Mouse (Mus musculus): ENCODE results near the gene Rtn2. TPM values are rescaled to one million over a fixed set of nuclear protein-coding genes. Genes with fewer than 3 reads are reported as not detected.
"Not testable (repeated sequence)": the region's sequence is repeated elsewhere in the genome, so short reads cannot be mapped to it uniquely, and the experiment has no call there.

The Rtn2 gene
- polyA plus RNA-seq, 1 experiment from 2014 or later: 8.0 TPM

DNA sequence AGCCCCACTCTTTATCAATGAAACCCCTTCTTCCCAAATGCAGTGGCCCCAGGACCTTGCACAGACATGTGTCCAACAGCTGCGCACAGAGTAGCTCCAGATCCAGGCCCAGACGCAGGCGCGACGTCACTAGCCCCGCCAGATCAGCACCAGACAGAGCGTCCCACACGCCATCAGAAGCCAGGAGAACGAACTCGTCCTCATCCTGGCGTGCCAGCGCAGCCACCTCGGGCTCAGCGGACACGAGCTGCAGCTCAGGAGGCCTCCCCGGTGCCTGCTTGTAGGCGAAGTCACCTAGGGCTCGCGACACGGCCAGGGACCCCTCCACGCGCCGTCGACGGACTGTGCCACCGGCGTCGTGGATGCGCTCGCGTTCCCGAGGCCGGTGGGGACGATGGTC is 3.4 kb upstream of the Rtn2 start:
- no peaks in the 10 kb centered on the region; the same call in 1 of the 2 replicates for H3K9me3 ChIP-seq (ENCODE audit: low read length)
- H3K4me1 ChIP-seq (ENCODE audit: insufficient read depth, low read length): peaks cover 16% of the 10 kb centered on the region; the same call in 1 of the 2 replicates
- ATAC-seq (ENCODE audit: low FRiP score, low TSS enrichment): no peak
- 5% methylated on average over 34 of the region's 34 CpGs for WGBS
- peaks cover 50% of the 10 kb centered on the region for H3K27me3 ChIP-seq (ENCODE audit: insufficient read depth, low read length)
- no peak overlapping the region for H3K27ac ChIP-seq (ENCODE audit: low read length)
- H3K4me2 ChIP-seq (replicated peaks; ENCODE audit: low read depth, low read length): peak overlapping the region; percentile 54
- no peak overlapping the region; the same call in 1 of the 2 replicates for H3K9ac ChIP-seq (replicated peaks; ENCODE audit: low read length)
- H3K36me3 ChIP-seq (ENCODE audit: insufficient read depth, low read length): no peaks in the 10 kb centered on the region
- peak overlapping the region; percentile 41 for H3K4me3 ChIP-seq (ENCODE audit: low read length)

DNA sequence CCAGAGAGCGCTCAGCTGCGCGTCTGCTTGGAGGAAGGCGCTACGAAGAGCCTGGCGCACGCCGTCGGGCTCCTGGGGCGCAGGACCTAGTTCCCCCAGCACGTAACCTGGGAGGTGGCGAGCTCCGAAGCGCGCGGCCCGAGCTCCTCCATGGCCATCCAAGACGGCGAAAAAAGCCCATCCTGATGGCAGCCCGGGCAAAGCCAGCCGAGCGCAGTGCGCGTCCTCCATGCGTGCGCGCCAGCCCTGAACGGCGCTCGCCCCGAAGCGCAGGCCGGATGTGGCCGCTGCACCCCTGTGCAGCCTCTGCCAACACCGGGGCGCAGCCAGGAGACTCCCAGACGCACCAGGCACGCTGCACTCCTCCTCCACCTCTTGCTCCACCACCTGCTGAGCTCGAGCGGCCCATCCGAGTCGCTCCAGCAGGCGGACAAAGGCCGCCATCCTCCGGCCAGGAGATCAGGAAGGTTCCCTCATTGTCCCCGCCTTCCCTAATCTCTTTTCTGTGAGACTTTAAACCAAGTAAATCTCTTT is 2.8 kb upstream of the Rtn2 start, which contains the start of gene Ppm1n:
Gene Ppm1n, minus strand, starts transcription at position 484 of the 534 bp plus-strand sequence.
- H3K4me3 ChIP-seq (ENCODE audit: low read length): peak within 1 kb of the TSS; percentile 41
- H3K9ac ChIP-seq (replicated peaks; ENCODE audit: low read length): peak within 1 kb of the TSS; percentile 1; the same call in 1 of the 2 replicates
- H3K27me3 ChIP-seq (ENCODE audit: insufficient read depth, low read length): peaks cover 50% of the 10 kb centered on the region
- no peak within 1 kb of the TSS for H3K27ac ChIP-seq (ENCODE audit: low read length)
- ATAC-seq (ENCODE audit: low FRiP score, low TSS enrichment): no peak
- WGBS: under 1% methylated on average over 46 of the region's 46 CpGs
- no peaks in the 10 kb centered on the region; the same call in 1 of the 2 replicates for H3K9me3 ChIP-seq (ENCODE audit: low read length)
- H3K36me3 ChIP-seq (ENCODE audit: insufficient read depth, low read length): no peaks in the 10 kb centered on the region
- H3K4me2 ChIP-seq (replicated peaks; ENCODE audit: low read depth, low read length): peak within 1 kb of the TSS; percentile 54
- peaks cover 16% of the 10 kb centered on the region; the same call in 1 of the 2 replicates for H3K4me1 ChIP-seq (ENCODE audit: insufficient read depth, low read length)

DNA sequence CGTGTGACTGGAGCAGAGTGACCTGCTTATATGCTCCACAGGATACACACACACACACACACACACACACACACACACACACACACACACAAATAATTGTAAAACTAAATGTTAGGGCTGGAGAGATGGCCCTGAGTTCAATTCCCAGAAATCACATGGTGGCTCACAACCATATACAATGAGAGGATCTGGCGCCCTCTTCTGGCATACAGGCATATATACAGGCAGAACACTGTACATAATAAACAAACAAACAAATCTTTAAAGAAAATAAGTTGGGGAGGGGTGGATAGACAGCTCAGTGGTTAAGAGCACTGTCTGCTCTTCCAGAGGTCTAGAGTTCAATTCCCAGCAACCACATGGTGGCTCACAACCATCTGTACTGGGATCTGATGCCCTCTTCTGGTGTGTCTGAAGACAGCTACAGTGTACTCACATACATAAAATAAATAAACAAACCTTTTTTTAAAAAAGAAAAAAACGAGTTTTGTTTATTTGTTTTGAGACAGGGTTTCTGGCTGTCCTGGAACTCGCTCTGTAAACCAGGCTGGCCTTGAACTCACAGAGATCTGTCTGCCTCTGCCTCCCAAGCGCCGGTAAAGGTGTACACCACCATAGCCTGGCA is 632 bp upstream of the Rtn2 start:
- not testable (repeated sequence) for ATAC-seq (ENCODE audit: low FRiP score, low TSS enrichment); H3K36me3 ChIP-seq (ENCODE audit: insufficient read depth, low read length); H3K9ac ChIP-seq (replicated peaks; ENCODE audit: low read length); H3K27ac ChIP-seq (ENCODE audit: low read length); H3K9me3 ChIP-seq (ENCODE audit: low read length)
- peaks cover 16% of the 10 kb centered on the region; the same call in 1 of the 2 replicates for H3K4me1 ChIP-seq (ENCODE audit: insufficient read depth, low read length)
- peaks cover 50% of the 10 kb centered on the region for H3K27me3 ChIP-seq (ENCODE audit: insufficient read depth, low read length)
- peak overlapping the region; percentile 58; the same call in 1 of the 2 replicates for H3K4me3 ChIP-seq (ENCODE audit: low read length)
- WGBS: 36% methylated on average over 6 of the region's 6 CpGs
- peak overlapping the region; percentile 97 for H3K4me2 ChIP-seq (replicated peaks; ENCODE audit: low read depth, low read length)

DNA sequence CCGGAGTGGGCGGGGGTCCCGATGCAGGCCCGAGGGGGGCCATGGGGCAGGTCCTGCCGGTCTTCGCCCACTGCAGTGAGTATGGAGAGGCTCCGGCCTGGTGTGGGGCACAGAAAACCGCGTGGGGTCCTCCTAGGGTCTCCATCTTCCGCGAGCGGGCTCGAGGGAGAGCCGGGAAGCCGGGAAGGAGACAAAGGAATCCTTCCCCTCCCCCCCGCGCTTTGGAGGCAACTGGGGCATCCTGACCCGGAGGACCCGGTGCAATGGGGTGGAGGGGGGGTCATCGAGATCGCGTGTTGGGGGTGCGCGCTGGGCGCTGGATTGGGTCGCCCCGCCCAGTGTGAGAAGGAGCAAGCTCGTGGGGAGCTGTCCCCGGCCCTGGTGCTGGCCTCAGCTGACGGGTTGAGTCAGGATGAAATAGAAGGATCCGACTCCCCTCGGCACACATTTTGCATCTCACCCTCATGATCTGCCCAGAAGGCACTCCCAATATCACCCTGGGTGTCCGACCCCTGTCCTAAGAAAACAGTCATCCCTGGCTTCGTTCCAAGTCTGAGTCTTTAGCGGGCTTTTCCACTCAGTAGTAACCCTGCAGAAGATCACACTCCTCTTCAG is 474 bp downstream of the Rtn2 start:
- H3K4me3 ChIP-seq (ENCODE audit: low read length): peak overlapping the region; percentile 58
- peak overlapping the region; percentile 97 for H3K4me2 ChIP-seq (replicated peaks; ENCODE audit: low read depth, low read length)
- H3K36me3 ChIP-seq (ENCODE audit: insufficient read depth, low read length): no peaks in the 10 kb centered on the region
- WGBS: under 1% methylated on average over 35 of the region's 35 CpGs
- ATAC-seq (ENCODE audit: low FRiP score, low TSS enrichment): peak; percentile 68
- H3K9ac ChIP-seq (replicated peaks; ENCODE audit: low read length): peak overlapping the region; percentile 50
- peaks cover 44% of the 10 kb centered on the region for H3K27me3 ChIP-seq (ENCODE audit: insufficient read depth, low read length)
- H3K9me3 ChIP-seq (ENCODE audit: low read length): no peaks in the 10 kb centered on the region
- no peak overlapping the region for H3K27ac ChIP-seq (ENCODE audit: low read length)
- H3K4me1 ChIP-seq (ENCODE audit: insufficient read depth, low read length): peaks cover 16% of the 10 kb centered on the region; the same call in 1 of the 2 replicates

DNA sequence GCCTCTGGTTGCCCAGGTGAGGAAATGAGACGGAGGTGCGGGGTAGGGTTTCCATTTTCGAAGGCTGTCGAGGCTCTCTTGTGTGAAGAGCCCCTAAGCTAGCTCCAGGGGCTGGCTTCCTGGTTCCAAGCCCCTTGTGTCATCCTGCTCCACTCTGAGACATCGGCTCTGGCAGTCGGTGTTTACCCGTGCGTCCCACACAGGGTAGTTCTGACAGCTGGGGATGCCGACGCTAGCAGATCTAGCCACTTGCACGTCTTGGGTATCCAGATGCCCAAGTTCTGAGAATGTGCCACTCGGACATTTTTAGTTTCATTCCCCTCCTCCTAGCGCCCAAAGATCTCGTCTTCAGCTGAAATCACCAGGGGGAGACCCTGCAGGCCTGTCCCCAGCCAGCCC is 981 bp downstream of the Rtn2 start:
- Histone ChIP-seq H3K36me3 (ENCODE audit: insufficient read depth, low read length) (no peaks in the 10 kb centered on the region), H3K4me1 (ENCODE audit: insufficient read depth, low read length) (peaks cover 16% of the 10 kb centered on the region; the same call in 1 of the 2 replicates), H3K4me3 (ENCODE audit: low read length) (no peak overlapping the region), H3K9ac (replicated peaks; ENCODE audit: low read length) (no peak overlapping the region), H3K27me3 (ENCODE audit: insufficient read depth, low read length) (peaks cover 39% of the 10 kb centered on the region), H3K9me3 (ENCODE audit: low read length) (no peaks in the 10 kb centered on the region), H3K27ac (ENCODE audit: low read length) (no peak overlapping the region), H3K4me2 (replicated peaks; ENCODE audit: low read depth, low read length) (peak overlapping the region; percentile 97; the same call in 1 of the 2 replicates)
- peak; percentile 28; the same call in 1 of the 2 replicates for ATAC-seq (ENCODE audit: low FRiP score, low TSS enrichment)
- WGBS: 43% methylated on average over 14 of the region's 14 CpGs

DNA sequence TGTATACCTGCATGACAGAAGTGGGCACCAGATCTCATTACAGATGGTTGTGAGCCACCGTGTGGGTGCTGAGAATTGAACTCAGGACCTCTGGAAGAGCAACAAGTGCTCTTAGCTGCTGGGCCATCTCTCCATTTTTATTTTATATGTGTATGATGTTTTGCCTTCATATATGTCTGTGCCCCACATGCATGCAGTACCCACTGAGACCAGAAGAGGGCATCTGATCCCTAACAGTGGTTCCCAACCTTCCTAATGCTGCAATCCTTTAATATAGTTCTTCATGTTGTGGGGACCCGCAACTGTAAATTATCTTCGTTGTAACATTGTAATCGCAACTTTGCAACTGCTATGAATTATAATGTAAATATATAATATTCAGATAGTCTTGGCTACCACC is 2.3 kb downstream of the Rtn2 start:
- no peaks in the 10 kb centered on the region for H3K9me3 ChIP-seq (ENCODE audit: low read length)
- H3K4me1 ChIP-seq (ENCODE audit: insufficient read depth, low read length): peaks cover 8% of the 10 kb centered on the region; the same call in 1 of the 2 replicates
- no peak for ATAC-seq (ENCODE audit: low FRiP score, low TSS enrichment)
- no peak overlapping the region for H3K27ac ChIP-seq (ENCODE audit: low read length)
- no peak overlapping the region for H3K4me3 ChIP-seq (ENCODE audit: low read length)
- no peak overlapping the region for H3K9ac ChIP-seq (replicated peaks; ENCODE audit: low read length)
- no peak overlapping the region for H3K4me2 ChIP-seq (replicated peaks; ENCODE audit: low read depth, low read length)
- 25% methylated on average over 4 of the region's 4 CpGs for WGBS
- peaks cover 25% of the 10 kb centered on the region for H3K27me3 ChIP-seq (ENCODE audit: insufficient read depth, low read length)
- no peaks in the 10 kb centered on the region for H3K36me3 ChIP-seq (ENCODE audit: insufficient read depth, low read length)

DNA sequence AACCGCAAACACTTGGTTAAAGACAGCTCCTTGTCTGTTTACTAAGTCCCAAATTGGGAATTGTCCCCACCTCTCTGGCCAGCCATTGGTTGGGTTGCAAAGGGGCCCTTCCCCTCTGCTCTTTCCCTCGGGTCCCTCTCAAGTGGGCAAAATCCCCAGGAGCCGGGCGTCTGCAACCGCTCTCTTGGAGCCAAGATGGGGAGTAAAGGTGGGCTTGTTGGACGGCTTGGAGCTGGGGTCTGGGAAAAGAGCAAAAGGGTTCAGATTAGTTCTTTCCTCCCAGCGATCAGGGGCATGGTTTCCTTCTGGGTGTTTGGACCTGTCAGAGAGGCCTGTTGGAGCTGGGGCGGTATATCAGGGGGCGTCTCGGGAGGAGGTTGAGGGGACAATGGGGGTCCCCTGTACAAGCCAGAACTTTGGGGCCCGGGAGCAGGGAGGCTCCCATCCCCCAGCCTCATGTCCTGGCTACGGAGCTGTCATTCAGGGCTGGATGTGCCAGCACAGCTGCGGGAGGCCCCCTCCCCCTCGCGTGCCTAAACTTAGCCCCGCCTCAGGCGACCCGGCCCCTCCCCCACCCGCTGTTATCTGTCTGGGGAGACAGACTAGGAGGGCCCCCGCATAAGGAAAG is 8.7 kb downstream of the Rtn2 start:
- WGBS: 2% methylated on average over 20 of the region's 20 CpGs
- 0 out of 2 replicates have a peak, but pooled peaks have one; percentile 14 for ATAC-seq (ENCODE audit: low FRiP score, low TSS enrichment)
- H3K4me1 ChIP-seq (ENCODE audit: insufficient read depth, low read length): peaks cover 5% of the 10 kb centered on the region
- peak overlapping the region; percentile 56 for H3K4me2 ChIP-seq (replicated peaks; ENCODE audit: low read depth, low read length)
- no peaks in the 10 kb centered on the region for H3K36me3 ChIP-seq (ENCODE audit: insufficient read depth, low read length)
- H3K27me3 ChIP-seq (ENCODE audit: insufficient read depth, low read length): no peaks in the 10 kb centered on the region
- H3K9ac ChIP-seq (replicated peaks; ENCODE audit: low read length): peak overlapping the region; percentile 48
- no peak overlapping the region for H3K27ac ChIP-seq (ENCODE audit: low read length)
- no peaks in the 10 kb centered on the region for H3K9me3 ChIP-seq (ENCODE audit: low read length)
- peak overlapping the region; percentile 41 for H3K4me3 ChIP-seq (ENCODE audit: low read length)

DNA sequence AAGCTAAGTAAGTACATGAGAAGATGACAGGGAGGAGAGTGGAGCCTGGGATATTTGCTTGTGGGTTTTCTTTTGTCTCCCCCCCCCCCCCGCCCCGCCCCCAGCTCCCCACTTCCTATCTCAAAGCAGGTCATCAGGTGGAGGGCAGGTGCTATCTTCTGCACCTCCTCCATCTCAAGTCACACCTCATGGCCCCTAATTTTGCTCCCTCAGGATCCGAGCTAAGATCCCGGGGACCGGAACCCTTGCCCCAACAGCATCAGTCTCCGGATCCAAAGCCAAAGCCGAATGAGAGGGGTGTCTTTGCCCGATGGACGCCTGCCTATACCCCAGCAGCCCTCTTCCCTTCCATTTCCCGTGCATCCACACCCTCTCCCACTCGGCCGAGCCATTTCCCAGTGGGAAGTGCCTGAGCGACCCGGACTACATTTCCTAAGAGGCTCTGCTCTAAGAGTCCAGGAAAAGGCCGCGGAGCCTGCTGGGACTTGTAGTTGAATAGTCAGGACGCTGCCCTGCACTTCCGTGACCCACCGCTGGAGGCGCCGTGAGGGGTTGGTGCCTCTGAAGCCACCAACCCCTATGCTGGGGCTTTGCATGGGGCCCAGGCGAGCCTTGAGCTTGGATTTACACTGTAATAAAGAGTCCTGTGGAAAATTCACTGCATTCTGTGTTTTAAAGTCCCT is 13.2 kb downstream of the Rtn2 start:
- 12% methylated on average over 21 of the region's 22 CpGs for WGBS
- no peaks in the 10 kb centered on the region for H3K9me3 ChIP-seq (ENCODE audit: low read length)
- H3K36me3 ChIP-seq (ENCODE audit: insufficient read depth, low read length): no peaks in the 10 kb centered on the region
- ATAC-seq (ENCODE audit: low FRiP score, low TSS enrichment): peak; percentile 83
- peak overlapping the region; percentile 69 for H3K9ac ChIP-seq (replicated peaks; ENCODE audit: low read length)
- H3K4me1 ChIP-seq (ENCODE audit: insufficient read depth, low read length): peaks cover 5% of the 10 kb centered on the region
- no peak overlapping the region for H3K27ac ChIP-seq (ENCODE audit: low read length)
- peak overlapping the region; percentile 48 for H3K4me3 ChIP-seq (ENCODE audit: low read length)
- no peaks in the 10 kb centered on the region for H3K27me3 ChIP-seq (ENCODE audit: insufficient read depth, low read length)
- peak overlapping the region; percentile 67 for H3K4me2 ChIP-seq (replicated peaks; ENCODE audit: low read depth, low read length)

DNA sequence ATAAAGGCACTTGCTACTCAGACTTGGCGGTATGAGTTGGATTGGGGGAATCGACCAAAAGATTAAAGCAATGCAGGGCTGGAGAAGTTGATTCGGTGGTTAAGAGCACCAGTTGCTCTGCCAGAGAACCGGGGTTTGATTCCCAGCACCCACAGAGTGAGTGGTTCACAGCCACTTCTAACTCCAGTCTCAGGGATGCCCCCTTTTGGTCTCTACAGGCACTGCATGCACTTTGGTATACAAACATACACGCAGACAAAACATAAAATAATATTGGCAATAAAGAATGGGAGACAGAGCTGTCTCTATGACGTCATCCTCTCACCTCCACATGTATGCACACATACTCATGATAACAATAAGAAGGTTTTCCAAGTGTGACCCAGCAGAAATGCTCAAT is 14.6 kb downstream of the Rtn2 start:
- H3K27ac ChIP-seq (ENCODE audit: low read length): no peak overlapping the region
- peaks cover 9% of the 10 kb centered on the region; the same call in 1 of the 2 replicates for H3K4me1 ChIP-seq (ENCODE audit: insufficient read depth, low read length)
- ATAC-seq (ENCODE audit: low FRiP score, low TSS enrichment): no peak
- H3K9ac ChIP-seq (replicated peaks; ENCODE audit: low read length): no peak overlapping the region
- peaks cover 8% of the 10 kb centered on the region for H3K27me3 ChIP-seq (ENCODE audit: insufficient read depth, low read length)
- no peaks in the 10 kb centered on the region for H3K36me3 ChIP-seq (ENCODE audit: insufficient read depth, low read length)
- H3K9me3 ChIP-seq (ENCODE audit: low read length): no peaks in the 10 kb centered on the region
- H3K4me3 ChIP-seq (ENCODE audit: low read length): no peak overlapping the region
- 87% methylated on average over 6 of the region's 6 CpGs for WGBS
- no peak overlapping the region for H3K4me2 ChIP-seq (replicated peaks; ENCODE audit: low read depth, low read length)
